Mouse (Mus musculus) megakaryocyte, embryonic 14.5 days (primary cell): ENCODE measurements around the gene Hormad1. TPM values are rescaled to one million over a fixed set of nuclear protein-coding genes. Genes with fewer than 3 reads are reported as not detected.
"Not testable (repeated sequence)": the region's sequence is repeated elsewhere in the genome, so short reads cannot be mapped to it uniquely, and the experiment has no call there.

Source experiments
- H3K27me3 ChIP-seq: replicated peaks from 2 replicates; pipeline ENCODE3; 2012; ENCODE audit warnings: inconsistent platforms
- H3K36me3 ChIP-seq: replicated peaks from 2 replicates; pipeline ENCODE3; 2012; ENCODE audit warnings: low read length, inconsistent platforms, mixed read lengths
- H3K4me1 ChIP-seq: 2 replicates; pipeline ENCODE4 v1.6.1; 2012; ENCODE audit warnings: inconsistent platforms
- H3K4me3 ChIP-seq: replicated peaks from 2 replicates; pipeline ENCODE3; 2012; ENCODE audit warnings: moderate library complexity, mild to moderate bottlenecking, inconsistent platforms
- H3K9me3 ChIP-seq: 2 replicates; pipeline ENCODE4 v1.6.1; 2012; ENCODE audit warnings: inconsistent platforms
- FLI1 ChIP-seq: IDR thresholded peaks from 2 replicates; pipeline ENCODE4 v1.6.1; 2012; ENCODE audit warnings: low read length, inconsistent platforms, mixed read lengths
- GATA1 ChIP-seq: IDR thresholded peaks from 3 replicates; pipeline ENCODE4 v1.6.1; 2012; ENCODE audit warnings: mixed read lengths, low read length, inconsistent platforms, borderline replicate concordance
- polyA plus RNA-seq: library from polyadenylated mRNA; stranded (reverse); fragments of >175 nt; gene quantifications from 2 replicates; pipeline ENCODE4 v1.2.3, GENCODE M21; 2012; ENCODE audit warnings: low replicate concordance; ENCODE audit not compliant: insufficient read depth

The Hormad1 gene
- polyA plus RNA-seq, 1 experiment: not detected

DNA sequence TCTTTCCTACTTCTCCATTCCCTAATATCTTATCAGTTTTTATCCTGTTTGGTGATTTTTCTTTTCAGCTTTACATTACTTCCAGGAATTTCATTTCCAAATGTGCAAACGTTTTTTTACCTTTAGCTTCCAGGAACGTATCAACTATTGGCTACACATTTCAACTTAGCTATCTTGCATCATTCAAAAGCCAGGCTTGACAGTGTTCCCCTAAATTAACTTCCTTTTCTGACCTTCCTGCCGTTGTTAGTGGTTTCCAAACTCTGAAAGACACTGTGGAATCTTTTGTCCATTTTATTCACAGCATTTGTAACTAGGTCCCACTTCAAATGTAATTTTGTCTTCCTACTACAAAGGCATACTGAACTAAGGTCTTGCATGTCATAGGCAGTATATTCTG is 49.7 kb downstream of the Hormad1 start:
- no peak overlapping the region for H3K4me3 ChIP-seq
- no peak for TF ChIP-seq GATA1
- TF ChIP-seq FLI1: no peak
- no peaks in the 10 kb centered on the region for H3K9me3 ChIP-seq
- H3K4me1 ChIP-seq: peaks cover 7% of the 10 kb centered on the region
- no peaks in the 10 kb centered on the region for H3K27me3 ChIP-seq
- H3K36me3 ChIP-seq: peaks cover 78% of the 10 kb centered on the region

GRCm38 (mm10) chr3:95613996-95614395 is 54.5 kb downstream of the Hormad1 start:
- H3K36me3 ChIP-seq: peaks cover 80% of the 10 kb centered on the region
- TF ChIP-seq GATA1 (no peak), FLI1 (no peak)
- no peaks in the 10 kb centered on the region for H3K9me3 ChIP-seq

GRCm38 (mm10) chr3:95618511-95618910 is 59.0 kb downstream of the Hormad1 start:
- no peaks in the 10 kb centered on the region for H3K9me3 ChIP-seq
- H3K36me3 ChIP-seq: peaks cover 71% of the 10 kb centered on the region
- H3K4me3 ChIP-seq: no peak overlapping the region
- no peaks in the 10 kb centered on the region for H3K27me3 ChIP-seq
- peaks cover 4% of the 10 kb centered on the region for H3K4me1 ChIP-seq
- TF ChIP-seq GATA1 (no peak), FLI1 (no peak)

More at GRCm38 (mm10) chr3:95613996-95614395, 54.5 kb downstream of the Hormad1 start:
- Histone ChIP-seq H3K27me3 (no peaks in the 10 kb centered on the region), H3K4me3 (no peak overlapping the region), H3K4me1 (peaks cover 7% of the 10 kb centered on the region)

GRCm38 (mm10) chr3:95621241-95621640 is 61.8 kb downstream of the Hormad1 start:
- TF ChIP-seq FLI1 (no peak), GATA1 (no peak)
- Histone ChIP-seq H3K36me3 (peaks cover 51% of the 10 kb centered on the region), H3K4me3 (no peak overlapping the region), H3K9me3 (no peaks in the 10 kb centered on the region), H3K4me1 (peaks cover 21% of the 10 kb centered on the region), H3K27me3 (no peaks in the 10 kb centered on the region)

GRCm38 (mm10) chr3:95622421-95622820 is 62.9 kb downstream of the Hormad1 start:
- H3K9me3 ChIP-seq, H3K4me3 ChIP-seq, H3K27me3 ChIP-seq: not testable (repeated sequence)
- peaks cover 51% of the 10 kb centered on the region for H3K36me3 ChIP-seq
- peaks cover 32% of the 10 kb centered on the region for H3K4me1 ChIP-seq

GRCm38 (mm10) chr3:95623551-95623950 is 64.1 kb downstream of the Hormad1 start:
- TF ChIP-seq GATA1 (no peak), FLI1 (no peak)

GRCm38 (mm10) chr3:95623991-95624515 is 64.6 kb downstream of the Hormad1 start:
- Histone ChIP-seq H3K4me1 (peaks cover 48% of the 10 kb centered on the region), H3K36me3 (peaks cover 51% of the 10 kb centered on the region), H3K4me3 (peak overlapping the region; percentile 93)
- H3K9me3 ChIP-seq, H3K27me3 ChIP-seq: not testable (repeated sequence)

More at GRCm38 (mm10) chr3:95623551-95623950, 64.1 kb downstream of the Hormad1 start:
- H3K4me3 ChIP-seq: no peak overlapping the region
- no peaks in the 10 kb centered on the region for H3K27me3 ChIP-seq
- peaks cover 43% of the 10 kb centered on the region for H3K4me1 ChIP-seq
- no peaks in the 10 kb centered on the region for H3K9me3 ChIP-seq
- H3K36me3 ChIP-seq: peaks cover 51% of the 10 kb centered on the region

DNA sequence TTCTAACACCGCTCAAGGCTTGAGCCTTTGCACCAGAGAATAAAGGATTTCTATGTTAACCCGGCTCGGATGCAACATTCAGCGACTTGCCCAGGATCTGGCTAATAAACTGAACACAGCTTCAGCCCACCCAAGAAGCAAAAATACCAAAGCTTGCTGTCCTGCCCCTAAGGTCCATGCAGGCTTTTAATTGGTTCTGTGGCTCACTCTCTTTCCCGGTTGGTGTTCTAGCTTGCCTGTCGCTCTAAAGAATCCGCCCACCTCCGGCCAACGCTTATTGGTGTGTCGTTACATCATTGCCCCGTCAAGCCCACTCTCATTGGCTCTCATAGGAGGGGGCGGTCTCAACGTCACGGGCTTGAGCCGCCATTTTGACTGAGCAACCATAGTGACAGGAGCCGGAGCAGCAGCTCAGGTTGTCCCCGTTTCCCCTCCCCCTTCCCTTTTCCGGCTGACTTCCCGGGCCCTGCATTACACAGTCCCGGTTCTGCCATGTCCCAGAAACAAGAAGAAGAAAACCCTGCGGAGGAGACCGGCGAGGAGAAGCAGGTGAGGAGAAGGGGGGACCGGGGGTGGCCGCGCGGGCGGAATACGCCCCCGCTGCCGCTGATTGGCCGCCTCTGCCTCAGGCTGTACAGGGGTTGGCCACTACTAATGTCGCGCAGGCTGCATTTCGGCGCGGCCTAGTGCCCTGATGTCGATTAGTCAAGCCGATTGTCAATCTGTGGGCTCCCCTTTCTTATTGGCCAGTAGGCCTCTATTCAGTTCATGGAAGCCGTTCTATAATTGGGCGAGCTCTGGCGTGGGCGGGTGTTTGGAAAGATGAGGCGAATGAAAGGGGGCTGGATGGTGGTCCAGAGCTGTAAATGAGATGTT is 65.4 kb downstream of the Hormad1 start, which contains the start of gene Ensa:
Gene Ensa (plus strand): TSS at position 366 of the 876 bp plus-strand sequence.
- TF ChIP-seq GATA1 (no peak), FLI1 (no peak)
- peaks cover 56% of the 10 kb centered on the region for H3K4me1 ChIP-seq
- peaks cover 51% of the 10 kb centered on the region for H3K36me3 ChIP-seq

GRCm38 (mm10) chr3:95627763-95628162 is 68.3 kb downstream of the Hormad1 start:
- peaks cover 68% of the 10 kb centered on the region for H3K36me3 ChIP-seq
- TF ChIP-seq FLI1 (no peak), GATA1 (no peak)
- H3K27me3 ChIP-seq: no peaks in the 10 kb centered on the region
- peaks cover 67% of the 10 kb centered on the region for H3K4me1 ChIP-seq
- H3K9me3 ChIP-seq: no peaks in the 10 kb centered on the region
- no peak overlapping the region for H3K4me3 ChIP-seq

More for the DNA sequence above, 65.4 kb downstream of the Hormad1 start, which contains the start of gene Ensa:
- Histone ChIP-seq H3K27me3 (no peaks in the 10 kb centered on the region), H3K9me3 (no peaks in the 10 kb centered on the region), H3K4me3 (peak within 1 kb of the TSS; percentile 93)

DNA sequence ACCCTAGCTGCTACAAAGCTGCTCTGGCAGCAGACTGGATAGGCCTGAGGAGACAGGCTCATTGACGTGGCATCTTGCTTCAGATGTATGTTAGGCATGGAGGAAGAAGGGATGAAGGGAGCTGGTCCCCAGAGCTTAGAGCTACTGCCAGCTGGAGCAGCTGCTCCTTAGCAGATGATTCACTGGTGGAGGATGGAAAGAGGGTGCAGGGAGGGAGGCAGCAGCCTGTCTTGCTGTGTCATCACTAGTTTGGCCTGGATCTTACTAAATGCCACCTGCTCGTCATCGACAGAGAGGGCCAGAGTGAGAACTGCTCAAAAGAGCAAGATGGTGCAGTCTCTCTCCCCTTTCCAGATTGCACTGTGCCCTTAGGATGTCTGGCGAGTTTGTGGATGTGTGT is 70.3 kb downstream of the Hormad1 start:
- peaks cover 88% of the 10 kb centered on the region for H3K36me3 ChIP-seq
- no peaks in the 10 kb centered on the region for H3K27me3 ChIP-seq
- peaks cover 60% of the 10 kb centered on the region for H3K4me1 ChIP-seq

More for the DNA sequence above, 70.3 kb downstream of the Hormad1 start:
- Histone ChIP-seq H3K4me3 (peak overlapping the region; percentile 70), H3K9me3 (no peaks in the 10 kb centered on the region)
- TF ChIP-seq FLI1 (no peak), GATA1 (no peak)
